Mouse (Mus musculus): ENCODE data around the gene Gm21860.
"Not testable (repeated sequence)": the region's sequence is repeated elsewhere in the genome, so short reads cannot be mapped to it uniquely, and the experiment has no call there.

The Gm21860 gene

DNA sequence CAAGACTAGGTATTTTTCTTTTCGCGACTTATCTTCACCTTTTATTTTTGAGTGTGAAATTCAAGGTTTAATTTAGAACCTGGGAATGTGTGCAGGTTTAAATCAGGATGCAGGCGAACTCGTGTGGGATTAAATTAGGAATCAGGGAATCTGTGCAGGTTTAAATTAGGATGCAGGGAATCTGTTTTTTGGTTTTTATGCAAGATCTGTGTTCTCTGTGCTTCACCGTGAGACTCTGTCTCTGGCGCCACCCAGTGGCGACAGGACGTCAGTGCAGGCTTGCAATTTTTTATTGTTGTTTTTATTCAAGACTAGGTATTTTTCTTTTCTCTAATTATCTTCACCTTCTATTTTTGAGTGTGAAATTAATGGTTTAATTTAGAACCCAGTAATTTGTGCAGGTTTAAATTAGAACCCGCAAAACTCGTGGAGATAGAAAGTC is 22.5 kb downstream of the Gm21860 start:
- in situ Hi-C loops (cut with MboI, MseI): not testable (repeated sequence)

DNA sequence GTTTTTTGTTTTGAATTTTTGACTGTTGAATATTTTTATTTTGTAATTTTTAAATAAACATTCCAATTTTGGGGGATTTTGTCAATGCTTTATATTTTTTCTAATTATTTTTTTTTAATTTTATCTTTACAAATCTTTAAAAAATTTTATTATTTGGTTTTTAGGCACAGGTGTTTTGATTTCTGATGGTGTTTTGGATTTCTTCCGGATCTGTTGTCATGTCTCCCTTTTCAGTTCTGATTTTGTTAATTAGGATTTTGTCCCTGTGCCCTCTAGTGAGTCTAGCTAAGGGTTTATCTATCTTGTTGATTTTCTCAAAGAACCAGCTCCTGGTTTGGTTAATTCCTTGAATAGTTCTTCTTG is 23.0 kb downstream of the Gm21860 start:
- in situ Hi-C loops (cut with MboI, MseI): not testable (repeated sequence)

- in situ Hi-C loops (cut with MboI, MseI): not testable (repeated sequence)
Measured at GRCm38 (mm10) chrY:90730908-90731592, 23.6 kb downstream of the Gm21860 start.

DNA sequence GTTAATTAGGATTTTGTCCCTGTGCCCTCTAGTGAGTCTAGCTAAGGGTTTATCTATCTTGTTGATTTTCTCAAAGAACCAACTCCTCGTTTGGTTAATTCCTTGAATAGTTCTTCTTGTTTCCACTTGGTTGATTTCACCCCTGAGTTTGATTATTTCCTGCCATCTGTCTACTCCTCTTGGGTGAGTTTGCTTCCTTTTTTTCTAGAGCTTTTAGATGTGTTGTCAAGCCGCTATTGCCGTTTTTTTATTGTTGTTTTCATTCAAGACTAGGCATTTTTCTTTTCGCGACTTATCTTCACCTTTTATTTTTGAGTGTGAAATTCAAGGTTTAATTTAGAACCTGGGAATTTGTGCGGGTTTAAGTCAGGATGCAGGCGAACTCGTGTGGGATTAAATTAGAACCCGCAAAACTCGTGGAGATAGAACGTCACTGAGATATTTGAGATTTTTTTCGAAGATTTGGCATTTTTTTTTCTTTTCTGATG is 24.8 kb downstream of the Gm21860 start:
- in situ Hi-C loops (cut with MboI, MseI): not testable (repeated sequence)

DNA sequence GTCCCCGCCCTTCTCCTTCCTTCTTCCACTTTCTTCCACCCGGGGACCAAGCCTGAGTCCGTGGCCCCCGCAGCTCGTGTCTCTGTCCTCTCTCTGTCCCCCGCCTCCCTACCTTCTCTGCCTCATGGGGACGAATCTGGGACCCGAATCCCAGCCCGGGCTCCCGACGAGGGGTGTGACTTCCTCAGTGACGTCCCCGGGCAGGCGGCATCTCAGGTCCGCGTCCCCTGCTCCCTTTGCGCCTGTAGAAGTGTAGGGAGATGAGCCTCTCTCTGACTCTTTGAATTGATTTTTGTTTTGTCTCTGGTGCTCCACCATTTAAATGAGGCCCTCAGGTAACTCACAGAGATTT is 25.7 kb downstream of the Gm21860 start:
- in situ Hi-C loops (cut with MboI, MseI): not testable (repeated sequence)

- in situ Hi-C loops (cut with MboI, MseI): not testable (repeated sequence)
Measured at GRCm38 (mm10) chrY:90728251-90728904, 26.2 kb downstream of the Gm21860 start.

- in situ Hi-C loops (cut with MboI, MseI): not testable (repeated sequence)
Measured at GRCm38 (mm10) chrY:90727121-90727908, 27.3 kb downstream of the Gm21860 start.

DNA sequence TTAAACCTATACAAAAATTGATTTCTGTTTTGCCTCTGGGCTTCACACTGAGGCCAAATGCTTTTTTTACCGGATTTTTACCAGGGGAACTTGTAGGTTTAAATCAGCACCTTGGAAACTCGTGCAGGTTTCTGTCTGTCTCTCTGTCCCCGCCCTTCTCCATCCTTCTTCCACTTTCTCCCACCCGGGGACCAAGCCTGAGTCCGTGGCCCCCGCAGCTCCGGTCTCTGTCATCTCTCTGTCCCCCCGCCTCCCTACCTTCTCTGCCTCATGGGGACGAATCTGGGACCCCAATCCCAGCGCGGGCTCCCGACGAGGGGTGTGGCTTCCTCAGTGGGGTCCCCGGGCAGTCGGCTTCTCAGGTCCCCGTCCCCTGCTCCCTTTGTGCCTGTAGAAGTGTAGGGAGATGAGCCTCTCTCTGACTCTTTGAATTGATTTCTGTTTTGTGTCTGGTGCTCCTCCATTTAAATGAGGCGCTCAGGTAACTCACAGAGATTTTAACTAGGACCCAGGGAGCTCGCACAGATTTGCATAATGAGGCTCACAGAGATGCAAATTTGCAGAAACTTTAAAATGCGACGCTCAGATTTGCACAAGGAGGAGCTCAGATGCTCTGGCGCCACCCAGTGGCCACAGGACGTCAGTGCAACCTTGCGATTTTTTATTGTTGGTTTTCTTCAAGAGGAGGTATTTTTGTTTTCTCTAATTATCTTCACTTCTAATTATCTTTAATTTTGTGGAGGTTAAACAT is 28.7 kb downstream of the Gm21860 start:
- in situ Hi-C loops (cut with MboI, MseI): not testable (repeated sequence)

GRCm38 (mm10) chrY:90725166-90725565 is 29.5 kb downstream of the Gm21860 start:
- in situ Hi-C loops (cut with MboI, MseI): not testable (repeated sequence)

- in situ Hi-C loops (cut with MboI, MseI): not testable (repeated sequence)
Measured at GRCm38 (mm10) chrY:90724014-90724709, 30.5 kb downstream of the Gm21860 start.

DNA sequence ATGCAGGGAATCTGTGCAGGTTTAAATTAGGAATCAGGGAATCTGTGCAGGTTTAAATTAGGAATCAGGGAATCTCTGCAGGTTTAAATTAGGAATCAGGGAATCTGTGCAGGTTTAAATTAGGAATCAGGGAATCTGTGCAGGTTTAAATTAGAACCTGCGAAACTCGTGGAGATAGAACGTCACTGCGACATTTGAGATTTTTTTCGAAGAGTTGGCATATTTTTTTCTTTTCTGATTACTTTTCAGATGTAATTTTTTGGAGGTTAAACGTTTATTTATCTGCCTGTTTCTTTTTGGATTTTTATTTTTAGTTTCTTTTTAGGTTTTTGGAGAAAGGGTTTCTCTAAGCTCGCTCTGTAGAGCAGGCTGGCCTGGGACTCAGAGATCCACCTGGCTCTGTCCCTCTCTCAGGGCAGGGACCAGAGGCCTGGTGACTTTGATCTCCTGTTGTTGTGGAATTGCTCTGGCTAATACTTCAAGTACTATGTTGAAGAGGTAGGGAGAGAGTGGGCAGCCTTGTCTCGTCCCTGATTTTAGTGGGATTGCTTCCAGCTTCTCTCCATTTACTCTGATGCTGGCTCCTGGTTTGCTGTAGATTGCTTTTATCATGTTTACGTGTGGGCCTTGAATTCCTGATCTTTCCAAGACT is 31.2 kb downstream of the Gm21860 start:
- in situ Hi-C loops (cut with MboI, MseI): not testable (repeated sequence)

DNA sequence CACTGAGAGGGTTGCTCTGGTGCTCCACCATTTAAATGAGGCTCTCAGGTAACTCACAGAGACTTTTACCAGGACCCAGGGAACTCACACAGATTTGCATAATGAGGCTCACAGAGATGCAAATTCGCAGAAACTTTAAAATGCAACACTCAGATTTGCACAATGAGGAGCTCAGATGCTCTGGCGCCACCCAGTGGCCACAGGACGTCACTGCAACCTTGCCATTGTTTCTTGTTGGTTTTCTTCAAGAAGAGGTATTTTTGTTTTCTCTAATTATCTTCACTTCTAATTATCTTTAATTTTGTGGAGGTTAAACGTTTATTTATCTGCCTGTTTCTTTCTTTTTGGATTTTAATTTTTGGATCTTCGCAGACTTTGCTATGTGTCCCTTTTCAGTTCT is 34.1 kb downstream of the Gm21860 start:
- in situ Hi-C loops (cut with MboI, MseI): not testable (repeated sequence)

- in situ Hi-C loops (cut with MboI, MseI): not testable (repeated sequence)
Measured at GRCm38 (mm10) chrY:90719403-90720232, 35.0 kb downstream of the Gm21860 start.

- in situ Hi-C loops (cut with MboI, MseI): not testable (repeated sequence)
Measured at GRCm38 (mm10) chrY:90718583-90719402, 35.8 kb downstream of the Gm21860 start.

DNA sequence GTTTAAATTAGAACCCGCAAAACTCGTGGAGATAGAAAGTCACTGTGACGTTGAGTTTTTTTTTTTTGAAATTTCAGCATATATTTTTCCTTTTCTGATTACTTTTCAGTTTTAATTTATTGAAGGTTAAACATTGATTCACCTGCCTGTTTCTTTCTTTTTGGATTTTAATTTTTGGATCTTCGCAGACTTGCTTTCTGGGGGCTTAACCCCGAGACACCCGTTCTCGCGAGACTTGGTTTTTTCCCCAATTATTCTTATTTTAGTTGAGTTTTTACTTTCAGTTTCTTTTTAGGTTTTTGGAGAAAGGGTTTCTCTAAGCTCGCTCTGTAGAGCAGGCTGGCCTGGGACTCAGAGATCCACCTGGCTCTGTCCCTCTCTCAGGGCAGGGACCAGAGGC is 36.6 kb downstream of the Gm21860 start:
- in situ Hi-C loops (cut with MboI, MseI): not testable (repeated sequence)

DNA sequence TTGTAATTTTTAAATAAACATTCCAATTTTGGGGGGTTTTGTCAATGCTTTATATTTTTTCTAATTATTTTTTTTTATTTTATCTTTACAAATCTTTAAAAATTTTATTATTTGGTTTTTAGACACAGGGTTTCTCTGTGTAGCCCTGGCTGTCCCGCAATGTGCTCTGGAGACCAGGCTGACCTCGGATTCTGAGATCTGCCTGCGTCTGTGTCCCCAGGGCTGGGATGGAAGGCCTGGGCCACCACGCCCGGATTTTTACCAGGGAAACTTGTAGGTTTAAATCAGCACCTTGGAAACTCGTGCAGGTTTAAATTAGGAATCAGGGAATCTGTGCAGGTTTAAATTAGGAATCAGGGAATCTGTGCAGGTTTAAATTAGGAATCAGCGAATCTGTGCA is 37.1 kb downstream of the Gm21860 start:
- in situ Hi-C loops (cut with MboI, MseI): not testable (repeated sequence)

Measured in T-helper 1 cell (primary cell).